Mouse (Mus musculus): Measurements from ENCODE around the gene Ccp110.

Ccp110 gene

DNA sequence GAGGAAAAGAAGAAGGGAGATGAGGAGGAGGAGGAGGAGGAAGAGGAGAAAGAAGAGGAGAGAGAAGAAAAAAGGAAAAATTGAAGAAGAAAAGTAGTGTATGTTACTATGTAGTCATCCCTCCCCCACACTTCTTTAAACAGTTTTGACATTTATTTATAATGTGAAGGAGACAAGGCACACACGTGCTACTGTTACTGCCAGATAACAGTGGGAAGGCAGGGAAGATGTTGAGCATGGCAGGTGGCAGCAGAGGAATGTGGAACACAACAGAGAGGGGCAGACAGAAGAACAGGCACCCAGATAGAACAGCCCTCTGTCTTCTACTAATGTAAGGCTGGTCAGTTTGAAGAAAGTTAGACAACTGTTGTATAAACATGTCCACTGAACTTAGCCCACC lies 57.3 kb downstream of the Ccp110 start:
- no peak for DNase-seq (ENCODE audit: low spot score)

DNA sequence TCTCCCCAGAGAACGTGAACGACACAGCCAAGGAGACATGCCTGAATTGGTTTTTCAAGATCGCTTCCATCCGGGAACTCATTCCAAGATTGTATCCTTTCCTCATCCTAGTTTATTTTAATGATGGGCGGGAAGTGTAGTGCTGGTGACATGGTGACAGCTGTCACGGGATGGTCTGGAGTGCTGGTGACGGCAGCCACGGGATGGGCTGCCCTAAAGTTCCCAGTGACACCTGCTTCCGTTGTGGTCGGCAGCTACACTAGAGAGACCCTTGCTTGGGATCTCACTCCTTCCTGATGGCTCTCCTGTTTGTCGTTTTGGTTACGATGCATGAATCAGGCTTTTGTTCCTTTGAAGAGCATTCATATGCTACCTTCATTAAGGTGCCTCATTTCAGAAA lies 60.7 kb downstream of the Ccp110 start:
- no peak for DNase-seq (ENCODE audit: low spot score)

DNA sequence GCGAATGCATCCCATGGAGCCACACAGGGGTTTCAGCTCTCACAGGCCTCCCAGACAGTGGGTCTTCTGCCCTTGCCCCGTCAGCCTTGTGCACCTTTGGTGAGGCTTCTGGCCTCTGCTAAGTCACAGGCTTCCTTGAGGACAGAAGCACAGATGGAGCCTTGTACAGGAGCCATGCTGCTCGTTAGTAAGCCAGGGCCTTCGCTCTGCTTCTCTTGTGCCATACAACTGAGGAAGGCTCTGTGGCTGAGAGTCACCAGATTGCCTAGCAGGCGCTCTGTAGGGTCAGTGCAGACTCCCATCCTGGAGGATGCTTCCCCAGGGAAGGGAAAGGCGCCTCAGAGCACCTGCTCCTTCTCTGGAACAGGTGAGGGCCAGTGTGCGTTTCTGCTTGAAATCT lies 63.6 kb downstream of the Ccp110 start:
- no peak for DNase-seq (ENCODE audit: low spot score)

DNA sequence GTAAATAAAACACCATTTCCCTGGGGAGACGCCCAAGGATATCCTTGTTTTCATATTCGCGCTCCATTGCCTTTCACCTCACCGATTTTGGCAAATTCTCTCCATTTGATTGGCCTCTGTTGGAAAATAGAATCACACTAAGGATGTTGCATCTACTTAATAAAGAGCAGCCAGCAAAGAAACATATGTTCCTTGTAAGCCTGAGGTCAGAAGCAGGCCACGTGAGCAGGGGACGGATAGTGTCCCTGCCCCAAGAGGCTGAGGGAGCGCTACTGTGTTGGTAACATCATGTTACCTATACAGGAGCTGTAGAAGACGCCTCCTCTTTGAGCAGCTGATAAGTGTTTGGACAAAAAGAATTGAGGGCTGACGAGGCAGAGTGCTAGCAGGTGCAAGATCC lies 64.1 kb downstream of the Ccp110 start:
- no peak for DNase-seq (ENCODE audit: low spot score)

DNA sequence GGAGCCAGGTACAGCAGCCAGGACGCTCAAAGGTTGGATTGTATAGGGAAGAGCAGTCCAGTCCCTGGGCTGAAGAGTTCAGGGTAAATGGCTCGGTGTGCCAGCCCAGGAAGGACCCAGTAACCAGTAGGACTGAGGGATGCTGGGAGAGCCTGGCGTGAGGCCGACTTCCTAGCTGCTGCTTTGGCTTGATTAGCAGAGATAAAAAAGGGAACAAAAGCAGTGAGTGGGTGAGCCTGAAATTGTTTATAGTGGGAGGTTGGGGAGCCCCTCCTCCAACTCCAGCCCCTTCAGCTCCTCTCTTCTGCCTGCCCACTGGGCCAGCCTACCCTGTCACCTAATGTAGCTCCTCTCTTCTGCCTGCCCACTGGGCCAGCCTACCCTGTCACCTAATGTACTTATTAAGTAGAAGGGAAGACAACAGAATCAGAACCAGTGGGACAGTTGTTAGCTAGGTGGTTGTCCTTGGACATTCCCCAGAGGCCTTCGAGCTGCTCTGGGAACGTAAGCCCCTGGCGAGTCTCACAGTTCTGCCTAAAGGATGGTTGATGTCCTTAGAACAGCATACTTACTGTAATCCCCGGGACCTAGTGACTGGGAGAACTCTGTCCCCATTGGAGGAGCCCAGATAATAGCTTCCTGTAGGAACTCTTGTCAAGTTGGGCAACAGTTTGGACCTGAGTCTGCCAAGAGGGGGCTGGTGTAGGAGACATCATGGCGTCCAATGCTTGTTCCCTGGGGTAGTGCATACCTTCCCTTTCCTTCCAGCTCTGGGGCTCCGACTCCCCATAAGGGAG lies 65.4 kb downstream of the Ccp110 start:
- no peak for DNase-seq (ENCODE audit: low spot score)

DNA sequence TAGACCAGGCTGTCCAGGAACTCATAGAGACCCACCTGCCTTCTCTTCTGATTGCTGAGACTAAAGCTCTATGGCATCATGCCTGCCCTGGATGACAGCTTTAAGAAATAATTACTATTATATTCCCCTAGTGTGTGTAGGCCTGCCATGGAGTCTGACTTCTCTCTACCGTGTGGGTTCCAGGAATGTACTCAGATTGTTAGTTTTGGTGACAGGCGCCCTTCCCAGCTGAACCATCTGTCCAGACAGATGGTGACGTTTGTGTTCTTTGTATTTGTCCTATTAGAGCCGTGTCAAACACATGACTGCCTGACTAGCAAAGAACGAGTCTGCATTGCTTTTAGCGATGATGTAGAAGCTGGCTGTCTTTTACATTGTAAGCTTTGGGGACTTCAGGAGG lies 66.2 kb downstream of the Ccp110 start:
- DNase-seq (ENCODE audit: low spot score), result no peak

DNA sequence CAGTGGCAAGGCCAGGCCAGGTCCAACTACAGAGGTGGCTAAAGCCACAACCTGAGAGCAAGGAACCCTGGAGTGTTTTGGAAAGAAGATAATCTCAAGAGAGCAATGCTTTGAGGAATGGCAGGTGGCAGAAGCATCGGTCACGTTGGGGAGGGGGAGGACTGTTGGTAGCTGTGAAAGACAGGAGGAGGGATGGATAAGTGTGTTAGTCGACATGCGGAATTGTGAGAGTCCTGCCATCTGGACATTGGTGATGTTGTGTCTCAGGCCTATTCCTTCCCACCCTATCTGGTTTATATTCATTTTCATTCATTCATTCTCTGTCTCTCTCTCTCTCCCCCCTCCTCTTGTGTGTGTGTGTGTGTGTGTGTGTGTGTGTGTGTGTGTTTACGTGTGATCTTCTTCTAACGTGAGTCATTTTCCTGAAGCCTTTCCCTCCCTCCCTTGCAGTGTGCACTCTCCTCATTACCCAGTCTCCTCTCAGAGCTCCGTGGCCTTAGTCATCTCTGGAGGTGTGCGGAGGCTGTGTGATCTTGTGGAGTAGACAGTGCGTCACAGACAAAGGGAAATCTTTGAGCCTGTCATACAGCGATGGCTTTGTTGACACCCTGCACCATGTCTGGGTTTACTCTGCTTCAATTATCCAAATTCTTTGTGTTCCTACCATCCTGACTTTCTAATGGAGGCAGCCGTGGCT lies 71.1 kb downstream of the Ccp110 start:
- DNase-seq (ENCODE audit: low spot score), result no peak

DNA sequence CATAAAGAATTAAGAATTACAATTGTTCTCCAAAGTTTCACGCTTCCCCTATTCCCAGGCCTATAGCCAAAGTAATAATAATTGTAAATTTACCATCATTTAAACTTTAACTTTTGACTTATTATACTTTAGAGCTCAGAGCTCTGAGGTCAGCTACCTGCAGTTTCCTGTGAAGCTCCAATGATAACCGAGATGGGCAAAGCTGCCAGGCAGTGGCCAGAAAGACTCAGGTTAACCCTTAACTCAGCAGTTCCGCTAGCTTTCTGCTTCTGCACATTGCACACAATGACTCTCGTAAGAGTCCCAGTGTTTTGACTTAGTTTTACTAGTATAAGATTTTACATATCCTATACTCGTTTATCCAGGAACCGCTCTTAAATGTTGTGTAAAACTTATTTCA lies 73.7 kb downstream of the Ccp110 start:
- DNase-seq (ENCODE audit: low spot score), result no peak
